Mouse (Mus musculus): ENCODE data around the gene Obp1b.
"Not testable (repeated sequence)": the region's sequence is repeated elsewhere in the genome, so short reads cannot be mapped to it uniquely, and the experiment has no call there.

Gene Obp1b

DNA sequence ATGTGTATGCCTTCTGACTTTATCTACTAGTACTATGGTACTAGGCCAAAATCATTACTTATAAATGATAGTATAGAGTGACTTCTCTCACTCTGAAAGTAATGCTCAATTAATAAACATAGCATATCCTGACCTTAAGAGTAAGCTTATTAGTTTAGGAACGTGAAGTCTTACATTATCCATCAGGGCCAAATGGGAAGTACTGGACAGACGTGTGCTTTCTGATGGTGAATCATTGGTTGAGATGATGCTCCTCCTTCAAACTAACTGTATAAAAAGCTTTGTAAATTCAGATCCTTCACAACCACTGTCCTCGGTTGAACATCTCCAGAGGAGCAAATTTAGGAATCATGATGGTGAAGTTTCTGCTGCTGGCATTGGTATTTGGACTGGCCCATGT, at the start of gene Obp1b:
TSS of gene Obp1b (plus strand) at position 301 of the 400 bp plus-strand sequence.
- in situ Hi-C loops (cut with MboI; ENCODE audit: low pct_unique_long_range_greater_than_20kb in 1 of 2, low sequenced_read_pairs in 2 of 2, unreplicated experiment in 1 of 2) = not testable (repeated sequence)

DNA sequence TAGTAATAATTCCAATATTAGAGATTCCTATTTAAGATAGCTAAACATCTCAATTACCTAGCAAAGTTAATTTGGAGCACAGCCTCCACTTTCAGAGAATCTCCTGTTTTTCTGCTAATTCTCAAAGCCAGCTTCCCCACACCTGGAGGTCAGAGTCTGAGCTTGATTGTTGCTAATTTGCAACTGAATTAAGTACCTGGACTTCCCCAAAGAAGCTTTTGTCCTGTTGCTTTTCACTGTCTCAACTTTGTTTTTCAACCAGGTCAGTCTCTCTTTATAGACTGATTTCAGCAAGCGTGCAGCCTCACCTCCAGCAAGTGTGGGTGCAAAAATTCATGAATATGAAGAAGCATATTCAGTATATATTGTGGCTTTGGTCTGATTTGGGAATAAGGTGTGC, 15.6 kb downstream of the Obp1b start:
- in situ Hi-C loops (cut with MboI; ENCODE audit: low pct_unique_long_range_greater_than_20kb in 1 of 2, low sequenced_read_pairs in 2 of 2, unreplicated experiment in 1 of 2) = not testable (repeated sequence)

DNA sequence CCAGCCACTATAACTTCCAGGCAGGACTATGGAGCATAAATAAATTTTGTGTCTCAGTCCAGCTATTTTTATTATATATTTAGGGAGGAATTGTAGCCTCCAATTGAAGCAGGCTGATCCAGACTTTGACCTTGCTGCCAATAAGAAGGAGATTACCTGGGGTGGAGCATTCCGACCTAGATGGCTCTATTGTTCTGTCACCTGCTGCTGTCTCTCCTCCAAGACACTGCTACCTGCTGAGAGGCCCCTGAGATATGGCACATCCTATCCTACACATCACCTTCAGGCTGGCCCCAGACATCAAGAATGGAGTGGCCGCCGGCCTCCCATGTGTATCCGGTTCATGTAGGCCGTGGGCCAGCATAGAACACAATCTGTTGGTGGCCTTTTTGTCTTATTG, 16.3 kb downstream of the Obp1b start:
- in situ Hi-C loops (cut with MboI; ENCODE audit: low pct_unique_long_range_greater_than_20kb in 1 of 2, low sequenced_read_pairs in 2 of 2, unreplicated experiment in 1 of 2) = no loop called here
